Mouse (Mus musculus) limb, embryonic 14.5 days (tissue): ENCODE measurements around the gene Atp2a1. TPM values are rescaled to one million over a fixed set of nuclear protein-coding genes. Genes with fewer than 3 reads are reported as not detected.
"Not testable (repeated sequence)": the region's sequence is repeated elsewhere in the genome, so short reads cannot be mapped to it uniquely, and the experiment has no call there.

ENCODE experiments used
- ATAC-seq: fragments of 200-750 bp; cut with Nextera tagmentation; 2 replicates; pipeline ENCODE4 v1.8.0; 2017; ENCODE audit warnings: low read depth, moderate number of reproducible peaks, moderate TSS enrichment; ENCODE audit not compliant: low FRiP score
- DNase-seq: peaks from one replicate; pipeline ENCODE4 v3.0.0-alpha.2; 2015; ENCODE audit warnings: low spot score
- H3K27ac ChIP-seq: fragments of 300-500 bp; sonication (generic); replicated peaks from 2 replicates; pipeline ENCODE4 v1.5.1; 2014; ENCODE audit warnings: low read depth, mild to moderate bottlenecking, low read length, moderate library complexity, mixed read lengths
- H3K27me3 ChIP-seq: fragments of 300-500 bp; sonication (generic); 2 replicates; pipeline ENCODE4 v1.6.1; 2014; ENCODE audit warnings: low read length, mixed read lengths; ENCODE audit not compliant: control insufficient read depth, insufficient read depth
- H3K36me3 ChIP-seq: fragments of 300-500 bp; sonication (generic); 2 replicates; pipeline ENCODE4 v1.6.1; 2014; ENCODE audit warnings: mild to moderate bottlenecking, low read length, moderate library complexity, mixed read lengths; ENCODE audit not compliant: control insufficient read depth, insufficient read depth
- H3K4me1 ChIP-seq: fragments of 300-500 bp; sonication (generic); 2 replicates; pipeline ENCODE4 v1.6.1; 2014; ENCODE audit warnings: antibody characterized with exemption, low read length, mixed read lengths; ENCODE audit not compliant: control insufficient read depth, insufficient read depth
- H3K4me2 ChIP-seq: fragments of 300-500 bp; sonication (generic); replicated peaks from 2 replicates; pipeline ENCODE4 v1.6.1; 2014; ENCODE audit warnings: low read depth, mild to moderate bottlenecking, low read length, moderate library complexity; ENCODE audit not compliant: severe bottlenecking
- H3K4me3 ChIP-seq: fragments of 300-500 bp; sonication (generic); replicated peaks from 2 replicates; pipeline ENCODE4 v1.5.1; 2014; ENCODE audit warnings: low read length
- H3K9ac ChIP-seq: fragments of 300-500 bp; sonication (generic); 2 replicates; pipeline ENCODE4 v1.6.1; 2014; ENCODE audit warnings: mild to moderate bottlenecking, low read depth, low read length, moderate library complexity; ENCODE audit not compliant: severe bottlenecking
- H3K9me3 ChIP-seq: fragments of 300-500 bp; sonication (generic); 2 replicates; pipeline ENCODE4 v1.6.1; 2016; ENCODE audit warnings: low read length; ENCODE audit not compliant: control insufficient read depth
- POLR2A ChIP-seq: fragments of 200-500 bp; IDR thresholded peaks from 2 replicates; pipeline ENCODE4 v1.8.0; 2012; ENCODE audit warnings: inconsistent platforms, mild to moderate bottlenecking, moderate library complexity, borderline replicate concordance; ENCODE audit not compliant: insufficient read depth, insufficient read length; ENCODE audit errors: extremely low read depth
- WGBS: fragments of 180-500 bp; shearing (Covaris S2); extraction: QIAGEN DNeasy Blood & Tissue Kit; methylation state at CpG from one replicate; pipeline ENCODE4 v1.1.7; 2014; 5-methylcytosine and 5-hydroxymethylcytosine counted together
- polyA plus RNA-seq, 2 experiments: library from polyadenylated mRNA; depleted of rRNA in 1 of 2; stranded (reverse) in 1 of 2; unstranded in 1 of 2; fragments of >200 nt; fragmentation: Nextera tagmentation in 1 of 2; extraction: Ambion mirVana in 1 of 2; gene quantifications; 2 replicates each; pipeline versions ENCODE4 v1.2.1 to v1.2.3; 2012 to 2014

Atp2a1 gene
- polyA plus RNA-seq, 2 experiments, result 89.8 to 131 TPM

DNA sequence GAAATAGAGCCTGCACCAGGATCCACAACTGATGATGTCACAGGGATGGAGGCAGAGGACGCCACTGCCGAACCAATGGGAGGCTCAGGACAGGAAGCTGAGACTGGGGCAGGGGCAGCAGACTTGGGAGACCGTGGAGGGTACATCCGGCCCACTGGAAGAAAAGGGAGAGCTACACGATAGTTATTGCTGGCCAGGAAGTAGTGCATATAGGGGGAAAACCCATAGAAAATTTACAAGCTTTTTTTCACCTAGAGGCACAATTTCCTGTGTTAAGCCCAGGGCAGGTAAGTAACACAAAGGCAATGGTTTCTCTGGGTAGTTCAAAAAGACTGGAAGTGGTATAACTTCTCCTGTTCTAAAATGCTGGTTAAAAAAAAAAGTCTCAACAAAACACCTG, 33.6 kb upstream of the Atp2a1 start:
- Histone ChIP-seq H3K27me3 (no peaks in the 10 kb centered on the region), H3K9me3 (no peaks in the 10 kb centered on the region), H3K36me3 (peaks cover 98% of the 10 kb centered on the region), H3K4me3 (no peak overlapping the region), H3K9ac (no peak overlapping the region), H3K27ac (no peak overlapping the region), H3K4me1 (peaks cover 6% of the 10 kb centered on the region; the same call in 1 of the 2 replicates), H3K4me2 (no peak overlapping the region)
- no peak for TF ChIP-seq POLR2A
- ATAC-seq (no peak), DNase-seq (no peak)
- 89% methylated on average over 5 of the region's 5 CpGs for WGBS

DNA sequence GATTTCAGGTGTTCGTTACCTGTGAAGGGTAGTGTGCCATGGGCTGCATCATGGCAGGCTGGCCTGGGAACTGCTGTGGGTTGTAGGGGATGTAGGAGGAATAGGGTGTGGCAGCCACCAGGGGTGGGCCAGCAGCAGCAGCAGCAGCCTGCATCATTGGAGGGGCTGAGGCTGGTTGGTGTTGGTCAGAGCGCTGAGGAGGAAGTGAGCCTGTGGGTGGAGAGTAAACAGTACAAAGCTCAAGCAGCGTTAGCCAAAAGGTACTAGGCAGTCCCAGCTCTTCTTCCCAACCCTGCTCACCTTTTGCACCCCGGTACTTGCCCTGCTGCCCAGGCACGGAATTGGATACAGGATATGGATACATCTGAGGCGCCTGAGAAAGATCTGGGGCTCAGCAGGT, 31.2 kb upstream of the Atp2a1 start:
- Histone ChIP-seq H3K4me3 (no peak overlapping the region), H3K4me1 (no peaks in the 10 kb centered on the region), H3K27ac (no peak overlapping the region), H3K27me3 (no peaks in the 10 kb centered on the region), H3K4me2 (no peak overlapping the region), H3K36me3 (peaks cover 96% of the 10 kb centered on the region), H3K9me3 (no peaks in the 10 kb centered on the region), H3K9ac (no peak overlapping the region)
- ATAC-seq, result no peak
- no peak for TF ChIP-seq POLR2A
- 93% methylated on average over 6 of the region's 6 CpGs for WGBS
- no peak for DNase-seq

DNA sequence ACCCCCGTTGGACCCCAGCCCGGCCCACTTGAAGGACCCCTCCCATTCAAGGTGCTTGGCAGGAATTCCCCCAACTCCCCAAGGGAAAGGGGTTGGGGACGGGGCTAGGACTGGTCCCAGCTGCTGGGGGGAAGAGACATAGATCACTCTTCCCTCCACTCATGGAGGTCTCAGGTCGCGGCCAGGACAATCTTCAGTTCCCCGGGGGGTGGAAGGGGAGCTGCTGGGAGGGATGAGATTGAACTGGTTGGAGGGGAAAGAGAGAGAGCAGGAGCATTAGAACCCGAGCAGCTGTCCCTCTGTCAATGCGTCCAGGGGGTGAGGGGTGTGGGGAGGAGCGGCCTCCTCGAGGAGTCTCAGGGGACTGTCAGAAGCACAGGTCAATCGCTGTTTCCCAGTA, 29.1 kb upstream of the Atp2a1 start:
- no peak overlapping the region for H3K27ac ChIP-seq
- peaks cover 76% of the 10 kb centered on the region for H3K36me3 ChIP-seq
- WGBS, result 60% methylated on average over 11 of the region's 11 CpGs
- no peak overlapping the region for H3K9ac ChIP-seq
- 0 out of 2 replicates have a peak, but pooled peaks cover 4% of the 10 kb centered on the region for H3K4me1 ChIP-seq
- H3K4me3 ChIP-seq, result no peak overlapping the region
- TF ChIP-seq POLR2A, result no peak
- no peaks in the 10 kb centered on the region for H3K27me3 ChIP-seq
- no peak for ATAC-seq
- no peak overlapping the region for H3K4me2 ChIP-seq
- no peaks in the 10 kb centered on the region for H3K9me3 ChIP-seq
- no peak for DNase-seq

DNA sequence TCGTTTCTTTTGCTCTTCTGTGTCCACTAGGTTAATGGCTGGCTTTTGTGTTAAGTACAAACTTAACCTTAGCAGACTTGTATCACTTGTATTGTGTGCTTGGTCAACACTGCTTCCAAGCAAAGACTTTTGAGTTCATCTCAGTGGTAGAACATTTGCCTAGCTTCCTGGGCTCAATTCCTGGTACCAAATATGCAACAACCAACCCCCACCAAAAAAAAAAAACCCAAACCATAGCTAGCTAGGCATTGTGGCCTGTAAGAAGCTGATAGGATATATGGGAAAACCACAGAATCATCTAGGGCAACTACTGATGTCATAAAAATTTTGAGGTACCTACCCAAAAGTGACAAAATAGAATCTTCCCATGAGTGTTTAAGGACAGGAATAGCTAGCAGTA, 28.1 kb upstream of the Atp2a1 start:
- no peaks in the 10 kb centered on the region for H3K27me3 ChIP-seq
- no peak overlapping the region for H3K9ac ChIP-seq
- WGBS, result 76% methylated on average over 1 of the region's 1 CpGs
- no peak overlapping the region for H3K4me3 ChIP-seq
- DNase-seq (no peak), ATAC-seq (no peak)
- peaks cover 66% of the 10 kb centered on the region for H3K36me3 ChIP-seq
- no peaks in the 10 kb centered on the region for H3K9me3 ChIP-seq
- no peak for TF ChIP-seq POLR2A
- no peak overlapping the region for H3K27ac ChIP-seq
- H3K4me1 ChIP-seq, result 0 out of 2 replicates have a peak, but pooled peaks cover 4% of the 10 kb centered on the region
- H3K4me2 ChIP-seq, result no peak overlapping the region

DNA sequence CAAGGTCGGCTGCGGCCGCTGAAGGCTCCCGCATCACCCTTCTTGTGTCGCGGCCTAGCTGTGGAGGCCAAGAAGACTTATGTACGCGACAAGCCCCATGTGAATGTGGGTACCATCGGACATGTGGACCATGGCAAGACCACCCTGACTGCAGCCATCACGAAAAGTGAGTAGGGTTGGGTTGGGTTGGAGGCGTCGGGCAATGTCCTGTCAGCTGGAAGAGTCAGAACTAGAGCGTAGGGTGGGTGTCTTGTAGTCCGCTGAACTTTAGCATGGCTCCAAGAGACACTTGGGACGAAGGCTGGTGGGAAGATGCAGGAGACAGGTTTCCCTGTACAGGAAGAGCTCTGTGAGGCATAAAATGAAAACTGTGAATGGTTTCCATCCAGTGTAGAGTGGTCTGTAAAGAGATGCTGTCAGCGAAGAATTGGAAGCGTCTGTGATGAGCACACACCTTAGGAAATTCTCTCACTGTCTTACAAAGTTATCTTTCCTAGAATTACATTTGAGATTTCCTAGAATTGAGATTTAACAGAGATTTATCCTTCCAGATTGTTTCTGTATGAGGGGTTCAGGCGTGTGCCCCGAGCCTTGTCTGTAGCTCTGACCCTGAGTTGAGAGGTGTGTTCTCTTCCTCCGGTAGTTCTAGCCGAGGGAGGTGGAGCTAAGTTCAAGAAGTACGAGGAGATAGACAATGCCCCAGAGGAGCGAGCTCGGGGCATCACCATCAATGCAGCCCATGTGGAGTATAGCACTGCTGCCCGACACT, 24.9 kb upstream of the Atp2a1 start:
- Histone ChIP-seq H3K36me3 (peaks cover 34% of the 10 kb centered on the region), H3K9ac (peak overlapping the region; percentile 66), H3K4me2 (peak overlapping the region; percentile 82), H3K4me3 (peak overlapping the region; percentile 62)
- not testable (repeated sequence) for ATAC-seq, H3K27me3 ChIP-seq, H3K4me1 ChIP-seq, DNase-seq, H3K27ac ChIP-seq, H3K9me3 ChIP-seq
- WGBS, result 23% methylated on average over 20 of the region's 25 CpGs
